ENCODE assay signal across 8 mouse cellular contexts in the genomic region with DNA sequence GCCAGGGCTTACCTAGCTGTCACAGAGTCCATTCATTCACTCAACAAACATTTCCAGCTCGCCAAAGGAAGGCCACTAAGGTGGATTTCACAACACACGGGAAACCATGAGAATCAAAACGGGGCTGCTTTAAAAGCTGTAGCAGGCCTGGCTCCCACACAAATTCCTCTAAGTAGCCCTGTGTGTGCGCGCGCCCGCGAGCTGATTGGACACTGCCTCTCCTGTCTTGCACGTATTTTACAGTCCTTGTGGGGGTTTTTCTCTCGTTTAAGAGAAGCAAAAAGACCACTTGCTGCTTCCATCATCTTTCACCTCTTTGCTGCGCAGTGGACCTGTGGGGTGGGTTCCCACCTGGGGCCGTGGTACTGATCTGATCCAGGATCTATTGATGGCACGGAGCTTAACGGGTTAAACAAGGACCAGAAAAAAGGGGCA.
A peak's percentile ranks its signal among the peaks of the same experiment; 100 is the strongest.
DNase-seq lines count a peak whose midpoint lies in the region; ATAC-seq and TF ChIP-seq lines count a peak whose summit lies in the region.

No protein-coding gene starts in this region.

- ATAC-seq in embryonic facial prominence, embryonic 13.5 days (ENCODE audit: insufficient number of reproducible peaks, insufficient read depth, low FRiP score, low TSS enrichment, low read depth), result 0 out of 2 replicates have a peak, but pooled peaks have one; percentile 9
- ATAC-seq in heart, embryonic 16.5 days (replicated peaks; ENCODE audit: extremely low read depth, insufficient read depth, low FRiP score), result peak; percentile 74
- 0 out of 2 replicates have a peak, but pooled peaks have one; percentile 5 for ATAC-seq in liver, embryonic 11.5 days (replicated peaks; ENCODE audit: low FRiP score)
- peak; percentile 69 for ATAC-seq in neural tube, embryonic 13.5 days (ENCODE audit: low read depth)

- no peaks in the 10 kb centered on the region; the same call in 1 of the 2 replicates for H3K27me3 ChIP-seq in embryonic facial prominence, embryonic 13.5 days
- H3K27me3 ChIP-seq in heart, embryonic 16.5 days (ENCODE audit: control insufficient read depth, insufficient read depth, low read length), result no peaks in the 10 kb centered on the region
- peaks cover 22% of the 10 kb centered on the region for H3K27me3 ChIP-seq in liver, embryonic 11.5 days (replicated peaks; ENCODE audit: control insufficient read depth, insufficient read depth, low read length)
- H3K27me3 ChIP-seq in neural tube, embryonic 13.5 days, result no peaks in the 10 kb centered on the region

- DNase-seq in gastrocnemius, adult 2 months, result peak; percentile 26
- no peak for DNase-seq in gastrocnemius, adult 18-20 months (ENCODE audit: low spot score)
- DNase-seq in kidney, postnatal 25 days, result peak; percentile 56 to 69
- peak; percentile 38 for DNase-seq in liver, embryonic 11.5 days (ENCODE audit: low spot score)
- no peak for DNase-seq in spleen, adult 12 weeks (ENCODE audit: low spot score)

- TF ChIP-seq CTCF in gastrocnemius, adult 2 months (IDR thresholded peaks at IDR 0.05), result no peak

- H3K36me3 ChIP-seq in embryonic facial prominence, embryonic 13.5 days, result no peaks in the 10 kb centered on the region
- no peaks in the 10 kb centered on the region for H3K36me3 ChIP-seq in heart, embryonic 16.5 days (ENCODE audit: control insufficient read depth, insufficient read depth)
- no peaks in the 10 kb centered on the region for H3K36me3 ChIP-seq in liver, embryonic 11.5 days (ENCODE audit: control insufficient read depth, insufficient read depth, low read length)
- no peaks in the 10 kb centered on the region for H3K36me3 ChIP-seq in neural tube, embryonic 13.5 days

- H3K4me2 ChIP-seq in embryonic facial prominence, embryonic 13.5 days, result peak overlapping the region; percentile 86
- peak overlapping the region; percentile 94 for H3K4me2 ChIP-seq in heart, embryonic 16.5 days (ENCODE audit: low read depth, low read length)
- peak overlapping the region; percentile 65 for H3K4me2 ChIP-seq in liver, embryonic 11.5 days
- H3K4me2 ChIP-seq in neural tube, embryonic 13.5 days, result peak overlapping the region; percentile 85

- peak overlapping the region; percentile 66 for H3K9ac ChIP-seq in embryonic facial prominence, embryonic 13.5 days
- H3K9ac ChIP-seq in heart, embryonic 16.5 days (ENCODE audit: low read length), result peak overlapping the region; percentile 72
- peak overlapping the region; percentile 49 for H3K9ac ChIP-seq in liver, embryonic 11.5 days (ENCODE audit: low read depth, low read length)
- peak overlapping the region; percentile 75 for H3K9ac ChIP-seq in neural tube, embryonic 13.5 days

- no peaks in the 10 kb centered on the region for H3K9me3 ChIP-seq in embryonic facial prominence, embryonic 13.5 days
- H3K9me3 ChIP-seq in heart, embryonic 16.5 days (replicated peaks; ENCODE audit: control insufficient read depth, low read length), result no peaks in the 10 kb centered on the region
- no peaks in the 10 kb centered on the region for H3K9me3 ChIP-seq in liver, embryonic 11.5 days (ENCODE audit: control insufficient read depth, low read length)
- no peaks in the 10 kb centered on the region for H3K9me3 ChIP-seq in neural tube, embryonic 13.5 days

- intact Hi-C loops in gastrocnemius, adult 2 months (cut with DNase I), result loop anchor here (5.0 kb wide), 2 partner anchors 101 to 221 kb away; a partner anchor contains a TSS

- peaks cover 15% of the 10 kb centered on the region for H3K4me1 ChIP-seq in embryonic facial prominence, embryonic 13.5 days
- peaks cover 7% of the 10 kb centered on the region for H3K4me1 ChIP-seq in heart, embryonic 16.5 days (ENCODE audit: control insufficient read depth, insufficient read depth, low read length)
- H3K4me1 ChIP-seq in liver, embryonic 11.5 days (replicated peaks; ENCODE audit: control insufficient read depth, insufficient read depth, low read length), result no peaks in the 10 kb centered on the region
- peaks cover 19% of the 10 kb centered on the region for H3K4me1 ChIP-seq in neural tube, embryonic 13.5 days (replicated peaks)

- 2% methylated on average over 14 of the region's 14 CpGs for WGBS in embryonic facial prominence, embryonic 13.5 days
- 6% methylated on average over 14 of the region's 14 CpGs for WGBS in heart, embryonic 16.5 days
- 11% methylated on average over 14 of the region's 14 CpGs for WGBS in liver, embryonic 11.5 days
- 2% methylated on average over 14 of the region's 14 CpGs for WGBS in neural tube, embryonic 13.5 days

- H3K4me3 ChIP-seq in gastrocnemius, adult 2 months, result peak overlapping the region; percentile 78
- peak overlapping the region; percentile 49 for H3K4me3 ChIP-seq in embryonic facial prominence, embryonic 13.5 days
- peak overlapping the region; percentile 56 for H3K4me3 ChIP-seq in heart, embryonic 16.5 days (ENCODE audit: low read length)
- peak overlapping the region; percentile 39 for H3K4me3 ChIP-seq in liver, embryonic 11.5 days (ENCODE audit: low read depth, low read length)
- peak overlapping the region; percentile 49 for H3K4me3 ChIP-seq in neural tube, embryonic 13.5 days

- peak overlapping the region; percentile 86 for H3K27ac ChIP-seq in gastrocnemius, adult 2 months
- peak overlapping the region; percentile 78 for H3K27ac ChIP-seq in embryonic facial prominence, embryonic 13.5 days
- peak overlapping the region; percentile 72 for H3K27ac ChIP-seq in heart, embryonic 16.5 days (ENCODE audit: low read length)
- H3K27ac ChIP-seq in liver, embryonic 11.5 days (ENCODE audit: low read depth, low read length), result peak overlapping the region; percentile 63
- H3K27ac ChIP-seq in neural tube, embryonic 13.5 days (replicated peaks), result peak overlapping the region; percentile 81

Comparison
In these comparisons a context has a peak if more than half of its experiments do, and no peak if none do; other contexts are left out.
1. DNase-seq: peak in gastrocnemius, adult 2 months (single experiment), kidney, postnatal 25 days (2 of 2) and liver, embryonic 11.5 days (single experiment); none in gastrocnemius, adult 18-20 months (single experiment) and spleen, adult 12 weeks (single experiment).
2. ATAC-seq: peak in every context shown above with its lines; median percentile 74 in heart, embryonic 16.5 days; 69 in neural tube, embryonic 13.5 days; 9 in embryonic facial prominence, embryonic 13.5 days; 5 in liver, embryonic 11.5 days.
3. Peak in every context shown above with its lines, with median percentiles within 50 percentile points of each other: H3K27ac ChIP-seq, H3K4me3 ChIP-seq, H3K4me2 ChIP-seq and H3K9ac ChIP-seq.